Comparison of ENCODE assay signal across 33 mouse cellular contexts in the genomic region with DNA sequence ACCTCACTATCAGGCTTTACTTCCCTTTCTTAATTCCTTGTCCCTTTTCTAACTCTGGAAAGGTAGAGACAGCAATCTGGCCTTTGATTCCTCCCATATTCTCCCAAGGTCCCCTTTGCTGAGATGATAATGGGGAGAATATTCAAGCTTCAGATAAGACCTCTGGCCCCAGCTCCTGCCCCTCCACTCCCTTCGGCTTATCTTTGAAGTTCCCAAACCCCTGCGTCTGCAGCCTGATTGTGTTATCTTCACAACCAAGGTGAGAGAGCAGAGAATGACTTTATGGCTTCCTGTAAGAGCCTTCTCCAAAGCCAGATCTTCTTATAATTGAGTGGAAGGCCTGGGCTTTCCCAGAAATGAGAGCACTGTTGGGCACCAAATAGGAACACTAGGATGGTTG.
"Had no signal": no experiment of that assay in that cellular context is flagged by ENCODE, and none has a peak within 500 bp of the region (broad histone marks: within the 10 kb centered on the region; RNA-seq: fewer than 3 reads in every experiment).

No protein-coding gene starts in this region.

- H3K4me1 ChIP-seq: heart, embryonic 10.5 days; heart, embryonic 12.5 days; heart, embryonic 13.5 days; heart, embryonic 15.5 days; hindbrain, embryonic 10.5 days; hindbrain, embryonic 12.5 days; hindbrain, embryonic 13.5 days; hindbrain, embryonic 15.5 days; kidney, embryonic 15.5 days had no signal

- H3K4me2 ChIP-seq: heart, embryonic 11.5 days; heart, embryonic 12.5 days; heart, embryonic 13.5 days; heart, embryonic 15.5 days; hindbrain, embryonic 12.5 days; hindbrain, embryonic 13.5 days; hindbrain, embryonic 14.5 days; hindbrain, embryonic 15.5 days; kidney, embryonic 15.5 days had no signal

- H3K4me3 ChIP-seq: heart, embryonic 10.5 days; heart, embryonic 12.5 days; heart, embryonic 13.5 days; heart, embryonic 15.5 days; hindbrain, embryonic 10.5 days; hindbrain, embryonic 12.5 days; hindbrain, embryonic 13.5 days; hindbrain, embryonic 15.5 days; kidney, embryonic 15.5 days; layer of hippocampus, adult 2 months; left cerebral cortex, adult 2 months had no signal

- H3K9me3 ChIP-seq: heart, embryonic 10.5 days; heart, embryonic 12.5 days; heart, embryonic 13.5 days; heart, embryonic 15.5 days; hindbrain, embryonic 10.5 days; hindbrain, embryonic 12.5 days; hindbrain, embryonic 13.5 days; hindbrain, embryonic 15.5 days; kidney, embryonic 15.5 days had no signal

- H3K9ac ChIP-seq: heart, embryonic 12.5 days; heart, embryonic 13.5 days; heart, embryonic 15.5 days; hindbrain, embryonic 12.5 days; hindbrain, embryonic 13.5 days; hindbrain, embryonic 14.5 days; hindbrain, embryonic 15.5 days; kidney, embryonic 15.5 days had no signal

- ATAC-seq: hindbrain, embryonic 16.5 days; hindbrain, postnatal 0 days; inflammation-experienced regulatory T-cells, adult 6 months had no signal

- DNase-seq: heart, postnatal 10 days; heart, postnatal 14 days; heart, postnatal 36 days; heart, postnatal 4 days; kidney, adult 11 months; kidney, adult 18-20 months; kidney, adult 2 months; kidney, adult 8-10 months; kidney, adult 9 months; kidney, postnatal 10 days; kidney, postnatal 14 days; kidney, postnatal 25 days; kidney, postnatal 36 days; kidney, postnatal 4 days; layer of hippocampus, adult 9-11 months; layer of hippocampus, postnatal 36 days had no signal

- H3K36me3 ChIP-seq: heart, embryonic 10.5 days; heart, embryonic 12.5 days; heart, embryonic 13.5 days; heart, embryonic 15.5 days; hindbrain, embryonic 10.5 days; hindbrain, embryonic 12.5 days; hindbrain, embryonic 13.5 days; hindbrain, embryonic 15.5 days; kidney, embryonic 15.5 days had no signal

- H3K27ac ChIP-seq: heart, embryonic 10.5 days; heart, embryonic 13.5 days; heart, embryonic 15.5 days; hindbrain, embryonic 10.5 days; hindbrain, embryonic 12.5 days; hindbrain, embryonic 13.5 days; hindbrain, embryonic 14.5 days; hindbrain, embryonic 15.5 days; hindbrain, postnatal 0 days; kidney, embryonic 15.5 days; kidney, postnatal 0 days; layer of hippocampus, adult 2 months; left cerebral cortex, adult 2 months had no signal

- H3K27me3 ChIP-seq: heart, embryonic 12.5 days; heart, embryonic 13.5 days; heart, embryonic 15.5 days; hindbrain, embryonic 12.5 days; hindbrain, embryonic 13.5 days; hindbrain, embryonic 15.5 days; kidney, embryonic 15.5 days had no signal
